Mouse (Mus musculus) thymus, adult 2 months (tissue): ENCODE results near the gene Tmc6. TPM values are rescaled to one million over a fixed set of nuclear protein-coding genes. Genes with fewer than 3 reads are reported as not detected.

ENCODE experiments used
- DNase-seq: peaks from one replicate; pipeline ENCODE4 v3.0.0; 2021
- H3K27ac ChIP-seq: fragments of 200-500 bp; 2 replicates; pipeline ENCODE4 v1.5.1; 2012; ENCODE audit warnings: low read length, control low read depth; ENCODE audit not compliant: control insufficient read depth, insufficient read depth
- H3K27me3 ChIP-seq: fragments of 200-500 bp; 2 replicates; pipeline ENCODE4 v1.6.1; 2012; ENCODE audit warnings: mild to moderate bottlenecking, low read length, moderate library complexity, mixed read lengths; ENCODE audit not compliant: control insufficient read depth, insufficient read depth
- H3K36me3 ChIP-seq: fragments of 200-500 bp; 2 replicates; pipeline ENCODE4 v1.6.1; 2012; ENCODE audit warnings: mild to moderate bottlenecking, low read length, moderate library complexity; ENCODE audit not compliant: control insufficient read depth, insufficient read depth
- H3K4me1 ChIP-seq: fragments of 200-500 bp; replicated peaks from 2 replicates; pipeline ENCODE4 v1.6.1; 2012; ENCODE audit warnings: low read length; ENCODE audit not compliant: control insufficient read depth, insufficient read depth
- H3K4me3 ChIP-seq: fragments of 200-500 bp; 2 replicates; pipeline ENCODE4 v1.5.1; 2012; ENCODE audit warnings: mild to moderate bottlenecking, low read length, control low read depth, moderate library complexity; ENCODE audit not compliant: control insufficient read depth, insufficient read depth
- CTCF ChIP-seq: fragments of 200-500 bp; IDR thresholded peaks from 2 replicates; pipeline ENCODE4 v1.5.1; 2012; ENCODE audit warnings: mild to moderate bottlenecking, control low read depth, low read length, moderate library complexity, borderline replicate concordance; ENCODE audit not compliant: control insufficient read depth, poor library complexity, insufficient read depth; ENCODE audit errors: extremely low read depth
- POLR2A ChIP-seq: fragments of 200-500 bp; IDR thresholded peaks from 2 replicates; pipeline ENCODE4 v1.6.1; 2012; ENCODE audit warnings: mild to moderate bottlenecking, low read length, control low read depth, moderate library complexity; ENCODE audit not compliant: control insufficient read depth, poor library complexity, insufficient read depth; ENCODE audit errors: extremely low read depth
- WGBS: fragments of 180-500 bp; shearing (Covaris S2); methylation state at CpG from one replicate; pipeline ENCODE4 v1.1.7; 2018; 5-methylcytosine and 5-hydroxymethylcytosine counted together
- polyA plus RNA-seq: library from polyadenylated mRNA; depleted of rRNA; stranded (reverse); fragments of >200 nt; gene quantifications from 2 replicates; pipeline ENCODE4 v1.2.3, GENCODE M21; 2012; rRNA removed

The Tmc6 gene
- polyA plus RNA-seq, 1 experiment: 201 TPM

- DNase-seq: no peak
- Histone ChIP-seq H3K27ac (no peak overlapping the region), H3K36me3 (peaks cover 5% of the 10 kb centered on the region), H3K4me1 (peaks cover 27% of the 10 kb centered on the region), H3K27me3 (no peaks in the 10 kb centered on the region), H3K4me3 (no peak overlapping the region)
- WGBS: 87% methylated on average over 4 of the region's 4 CpGs
- no peak for TF ChIP-seq POLR2A
These were observed 55.0 kb downstream of the Tmc6 start for GRCm38 (mm10) chr11:117727031-117727430.

GRCm38 (mm10) chr11:117724604-117725301 is 57.2 kb downstream of the Tmc6 start:
- Histone ChIP-seq H3K4me3 (no peak overlapping the region), H3K27ac (peak overlapping the region; percentile 81), H3K4me1 (peaks cover 29% of the 10 kb centered on the region), H3K36me3 (peaks cover 18% of the 10 kb centered on the region), H3K27me3 (no peaks in the 10 kb centered on the region)
- DNase-seq: peak; percentile 26
- WGBS: 33% methylated on average over 6 of the region's 6 CpGs
- TF ChIP-seq POLR2A: no peak
- TF ChIP-seq CTCF: no peak

- DNase-seq: no peak
- WGBS: 27% methylated on average over 3 of the region's 3 CpGs
- H3K4me3 ChIP-seq: no peak overlapping the region
- TF ChIP-seq POLR2A: no peak
- peaks cover 52% of the 10 kb centered on the region for H3K36me3 ChIP-seq
- H3K4me1 ChIP-seq: peaks cover 15% of the 10 kb centered on the region
- H3K27me3 ChIP-seq: no peaks in the 10 kb centered on the region
- no peak overlapping the region for H3K27ac ChIP-seq
These were observed 63.2 kb downstream of the Tmc6 start for GRCm38 (mm10) chr11:117718838-117719237.

Other genes with a start within 250 kb of the Tmc6 start
- gene Tnrc6c, start 127.9 kb downstream of the Tmc6 start, polyA plus RNA-seq: 75.0 and 89.7 TPM in 2 replicates
- gene Tmc8, start 122 bp downstream of the Tmc6 start, polyA plus RNA-seq: 388 and 467 TPM in 2 replicates
- 1.7 and 1.8 TPM in 2 replicates for gene 6030468B19Rik, start 15.5 kb upstream of the Tmc6 start, polyA plus RNA-seq
- 0.06 TPM in 1 of 2 replicates, not detected in the other for gene Gm20708, start 27.5 kb upstream of the Tmc6 start, polyA plus RNA-seq
- gene Syngr2, start 27.5 kb upstream of the Tmc6 start, polyA plus RNA-seq: 286 and 322 TPM in 2 replicates
- 17.7 and 18.2 TPM in 2 replicates for gene Afmid, start 43.7 kb upstream of the Tmc6 start, polyA plus RNA-seq
- gene Tk1, start 43.9 kb upstream of the Tmc6 start, polyA plus RNA-seq: 130 and 167 TPM in 2 replicates
- 75.4 and 87.2 TPM in 2 replicates for gene Birc5, start 67.1 kb upstream of the Tmc6 start, polyA plus RNA-seq
- gene Tmem235, start 78.6 kb upstream of the Tmc6 start, polyA plus RNA-seq: 0.05 TPM in 1 of 2 replicates, not detected in the other
- gene Tha1, start 91.3 kb upstream of the Tmc6 start, polyA plus RNA-seq: 15.3 and 16.9 TPM in 2 replicates
- 44.3 and 45.7 TPM in 2 replicates for gene Socs3, start 187.8 kb upstream of the Tmc6 start, polyA plus RNA-seq
- 89.1 and 89.5 TPM in 2 replicates for gene Pgs1, start 204.1 kb upstream of the Tmc6 start, polyA plus RNA-seq